Mouse (Mus musculus) R1 (cell line): ENCODE measurements around the gene Olfr68.
"Not testable (repeated sequence)": the region's sequence is repeated elsewhere in the genome, so short reads cannot be mapped to it uniquely, and the experiment has no call there.

Experiments used
- DNase-seq: peaks from one replicate; pipeline ENCODE4 v3.0.0-alpha.2; 2018; ENCODE audit warnings: low read depth, low spot score

Olfr68 gene

GRCm38 (mm10) chr7:103767687-103768086 is 11.8 kb downstream of the Olfr68 start:
- not testable (repeated sequence) for DNase-seq

GRCm38 (mm10) chr7:103762212-103762611 is 17.3 kb downstream of the Olfr68 start:
- not testable (repeated sequence) for DNase-seq

- no peak for DNase-seq
Measured at GRCm38 (mm10) chr7:103757233-103757632, 22.3 kb downstream of the Olfr68 start, which contains the start of gene Olfr630. TSS of gene Olfr630 (minus strand) at chr7:103757333.

GRCm38 (mm10) chr7:103744843-103745242 is 34.7 kb downstream of the Olfr68 start, which contains the start of gene Olfr629:
TSS of gene Olfr629 (minus strand) at chr7:103744943.
- no peak for DNase-seq

GRCm38 (mm10) chr7:103730074-103730473 is 49.4 kb downstream of the Olfr68 start, which contains the start of gene Olfr628:
TSS of gene Olfr628 (plus strand) at chr7:103730374.
- no peak for DNase-seq
